Comparison of ENCODE assay signal across 20 mouse cellular contexts in genomic region chr10:8797826-8798225, GRCm38 (mm10).
DNase-seq lines count a peak whose midpoint lies in the region; ATAC-seq and TF ChIP-seq lines count a peak whose summit lies in the region.
"Had no signal": no experiment of that assay in that cellular context is flagged by ENCODE, and none has a peak within 500 bp of the region (broad histone marks: within the 10 kb centered on the region; RNA-seq: fewer than 3 reads in every experiment).

No protein-coding gene starts in this region.

- peak; percentile 38 for DNase-seq in hindbrain, postnatal 0 days (ENCODE audit: low spot score)
- DNase-seq in midbrain, postnatal 0 days (ENCODE audit: low spot score), result peak; percentile 55
- DNase-seq in midbrain, embryonic 11.5 days (ENCODE audit: low spot score, missing footprints), result no peak
- peak; percentile 79 to 93 for DNase-seq in kidney, adult 8-10 months
- peak; percentile 81 for DNase-seq in kidney, postnatal 10 days
- DNase-seq in left cerebral cortex, postnatal 25 days (ENCODE audit: low spot score in 2 of 2), result no peak
- DNase-seq: cerebellum, adult 8-10 months; gastrocnemius, adult 2 months; heart, postnatal 10 days; lung, postnatal 14 days; midbrain, embryonic 14.5 days; thymus, postnatal 25 days had no signal

- H3K36me3 ChIP-seq in hindbrain, postnatal 0 days (ENCODE audit: insufficient read depth, low read length), result no peaks in the 10 kb centered on the region
- H3K36me3 ChIP-seq in hindbrain, embryonic 13.5 days, result 0 out of 2 replicates have a peak, but pooled peaks cover 3% of the 10 kb centered on the region
- H3K36me3 ChIP-seq in midbrain, postnatal 0 days (ENCODE audit: insufficient read depth, low read length), result no peaks in the 10 kb centered on the region
- H3K36me3 ChIP-seq in midbrain, embryonic 11.5 days (ENCODE audit: control insufficient read depth, insufficient read depth, low read length), result no peaks in the 10 kb centered on the region
- H3K36me3 ChIP-seq in neural tube, embryonic 15.5 days, result no peaks in the 10 kb centered on the region
- H3K36me3 ChIP-seq: liver, embryonic 15.5 days had no signal

- no peaks in the 10 kb centered on the region for H3K27me3 ChIP-seq in hindbrain, postnatal 0 days (ENCODE audit: insufficient read depth, low read length)
- H3K27me3 ChIP-seq in hindbrain, embryonic 13.5 days, result no peaks in the 10 kb centered on the region
- H3K27me3 ChIP-seq in midbrain, postnatal 0 days (ENCODE audit: insufficient read depth, low read length), result no peaks in the 10 kb centered on the region
- no peaks in the 10 kb centered on the region for H3K27me3 ChIP-seq in midbrain, embryonic 11.5 days (ENCODE audit: control insufficient read depth, insufficient read depth, low read length)
- H3K27me3 ChIP-seq in neural tube, embryonic 15.5 days (replicated peaks), result no peaks in the 10 kb centered on the region
- H3K27me3 ChIP-seq: forebrain, embryonic 12.5 days; limb, embryonic 12.5 days; liver, embryonic 15.5 days had no signal

- no peaks in the 10 kb centered on the region for H3K9me3 ChIP-seq in hindbrain, postnatal 0 days (ENCODE audit: low read length)
- no peaks in the 10 kb centered on the region for H3K9me3 ChIP-seq in hindbrain, embryonic 13.5 days
- H3K9me3 ChIP-seq in midbrain, postnatal 0 days (ENCODE audit: low read length), result no peaks in the 10 kb centered on the region
- no peaks in the 10 kb centered on the region for H3K9me3 ChIP-seq in midbrain, embryonic 11.5 days (ENCODE audit: control insufficient read depth, low read length)
- no peaks in the 10 kb centered on the region for H3K9me3 ChIP-seq in neural tube, embryonic 15.5 days (replicated peaks)
- H3K9me3 ChIP-seq: liver, embryonic 15.5 days had no signal

- intact Hi-C loops in left cerebral cortex, postnatal 25 days (cut with DNase I), result loop anchor here (10.0 kb wide), 1 partner anchor 947 kb away; no protein-coding TSS in a partner anchor

- no peak for TF ChIP-seq CTCF in hindbrain, postnatal 0 days (IDR thresholded peaks at IDR 0.05; ENCODE audit: low read depth)
- no peak for TF ChIP-seq CTCF in midbrain, postnatal 0 days (IDR thresholded peaks at IDR 0.05)

- no peak overlapping the region for H3K4me3 ChIP-seq in hindbrain, postnatal 0 days (ENCODE audit: low read length)
- H3K4me3 ChIP-seq in hindbrain, embryonic 13.5 days, result no peak overlapping the region
- H3K4me3 ChIP-seq in midbrain, postnatal 0 days (ENCODE audit: low read depth, low read length), result no peak overlapping the region
- H3K4me3 ChIP-seq in midbrain, embryonic 11.5 days (ENCODE audit: low read depth, low read length), result no peak overlapping the region
- no peak overlapping the region for H3K4me3 ChIP-seq in neural tube, embryonic 15.5 days (replicated peaks)
- H3K4me3 ChIP-seq: forebrain, embryonic 12.5 days; gastrocnemius, adult 2 months; layer of hippocampus, adult 2 months; limb, embryonic 12.5 days; liver, embryonic 15.5 days had no signal

- ATAC-seq in hindbrain, postnatal 0 days, result no peak
- ATAC-seq in hindbrain, embryonic 13.5 days (ENCODE audit: low FRiP score), result no peak
- ATAC-seq in midbrain, postnatal 0 days (ENCODE audit: low FRiP score), result no peak
- no peak for ATAC-seq in midbrain, embryonic 11.5 days (ENCODE audit: low FRiP score)
- no peak for ATAC-seq in neural tube, embryonic 15.5 days (ENCODE audit: low FRiP score)
- ATAC-seq: inflammation-experienced regulatory T-cells, adult 6 months had no signal

- H3K9ac ChIP-seq in hindbrain, postnatal 0 days (replicated peaks; ENCODE audit: low read length), result no peak overlapping the region
- H3K9ac ChIP-seq in hindbrain, embryonic 13.5 days, result no peak overlapping the region
- no peak overlapping the region for H3K9ac ChIP-seq in midbrain, postnatal 0 days (replicated peaks; ENCODE audit: low read length, poor library complexity, severe bottlenecking)
- no peak overlapping the region for H3K9ac ChIP-seq in midbrain, embryonic 11.5 days (ENCODE audit: low read length)
- H3K9ac ChIP-seq in neural tube, embryonic 15.5 days (replicated peaks), result no peak overlapping the region
- H3K9ac ChIP-seq: forebrain, embryonic 12.5 days; limb, embryonic 12.5 days; liver, embryonic 15.5 days had no signal

- no peak overlapping the region for H3K27ac ChIP-seq in hindbrain, postnatal 0 days
- no peak overlapping the region for H3K27ac ChIP-seq in hindbrain, embryonic 13.5 days
- H3K27ac ChIP-seq in midbrain, postnatal 0 days (ENCODE audit: low read depth, low read length), result no peak overlapping the region
- H3K27ac ChIP-seq in midbrain, embryonic 11.5 days (ENCODE audit: low read depth, low read length), result no peak overlapping the region
- H3K27ac ChIP-seq in neural tube, embryonic 15.5 days (replicated peaks), result no peak overlapping the region
- H3K27ac ChIP-seq: forebrain, embryonic 12.5 days; gastrocnemius, adult 2 months; layer of hippocampus, adult 2 months; limb, embryonic 12.5 days; liver, embryonic 15.5 days had no signal

- H3K4me1 ChIP-seq in hindbrain, postnatal 0 days (ENCODE audit: insufficient read depth, low read length), result peaks cover 10% of the 10 kb centered on the region
- H3K4me1 ChIP-seq in hindbrain, embryonic 13.5 days (replicated peaks), result peaks cover 22% of the 10 kb centered on the region
- H3K4me1 ChIP-seq in midbrain, postnatal 0 days (ENCODE audit: insufficient read depth, low read length), result peaks cover 16% of the 10 kb centered on the region; the same call in 1 of the 2 replicates
- peaks cover 13% of the 10 kb centered on the region for H3K4me1 ChIP-seq in midbrain, embryonic 11.5 days (ENCODE audit: control insufficient read depth, insufficient read depth, low read length)
- H3K4me1 ChIP-seq in neural tube, embryonic 15.5 days, result peaks cover 20% of the 10 kb centered on the region

- 56% methylated on average over 6 of the region's 6 CpGs for WGBS in hindbrain, postnatal 0 days
- WGBS in hindbrain, embryonic 13.5 days, result 72% methylated on average over 6 of the region's 6 CpGs
- WGBS in midbrain, postnatal 0 days, result 76% methylated on average over 6 of the region's 6 CpGs
- WGBS in midbrain, embryonic 11.5 days, result 94% methylated on average over 6 of the region's 6 CpGs
- WGBS in neural tube, embryonic 15.5 days, result 75% methylated on average over 6 of the region's 6 CpGs

- no peak overlapping the region for H3K4me2 ChIP-seq in hindbrain, postnatal 0 days (ENCODE audit: low read depth, low read length)
- H3K4me2 ChIP-seq in hindbrain, embryonic 13.5 days, result no peak overlapping the region
- no peak overlapping the region for H3K4me2 ChIP-seq in midbrain, postnatal 0 days (ENCODE audit: low read depth, low read length, poor library complexity, severe bottlenecking)
- H3K4me2 ChIP-seq in midbrain, embryonic 11.5 days, result no peak overlapping the region
- no peak overlapping the region for H3K4me2 ChIP-seq in neural tube, embryonic 15.5 days
- H3K4me2 ChIP-seq: forebrain, embryonic 12.5 days; heart, embryonic 11.5 days; limb, embryonic 12.5 days; liver, embryonic 15.5 days had no signal

Comparison
In these comparisons a context has a peak if more than half of its experiments do, and no peak if none do; other contexts are left out.
1. DNase-seq: peak in hindbrain, postnatal 0 days (single experiment), midbrain, postnatal 0 days (single experiment), kidney, adult 8-10 months (2 of 2) and kidney, postnatal 10 days (single experiment); none in midbrain, embryonic 11.5 days (single experiment) and left cerebral cortex, postnatal 25 days (0 of 2).